Mouse (Mus musculus) CH12.LX (cell line): ENCODE results near the gene Ect2l. TPM values are rescaled to one million over a fixed set of nuclear protein-coding genes. Genes with fewer than 3 reads are reported as not detected.

Experiments
- DNase-seq: peaks from one replicate; pipeline ENCODE4 v3.0.0-alpha.2; 2013; ENCODE audit errors: extremely low read depth
- H3K27ac ChIP-seq: 2 replicates; pipeline ENCODE4 v1.5.1; 2012; ENCODE audit warnings: low read depth, mild to moderate bottlenecking, control low read depth, moderate library complexity; ENCODE audit not compliant: insufficient read depth
- H3K27me3 ChIP-seq: replicated peaks from 2 replicates; pipeline ENCODE3; 2012; ENCODE audit warnings: inconsistent platforms
- H3K36me3 ChIP-seq, 2 experiments: replicated peaks in 1 of 2; 2 replicates each; pipeline versions ENCODE3 to v1.6.1; 2012; ENCODE audit warnings: inconsistent platforms in 1 of 2, low read length in 1 of 2, mild to moderate bottlenecking in 1 of 2, mixed read lengths in 1 of 2, moderate library complexity in 1 of 2; ENCODE audit not compliant: control insufficient read depth in 1 of 2, insufficient read depth in 1 of 2
- H3K4me1 ChIP-seq, 2 experiments: 2 replicates each; pipeline ENCODE4 v1.6.1; 2012; ENCODE audit warnings: inconsistent platforms in 1 of 2, moderate library complexity in 1 of 2; ENCODE audit not compliant: insufficient read depth in 2 of 2, control insufficient read depth in 1 of 2
- H3K4me2 ChIP-seq: 2 replicates; pipeline ENCODE4 v1.6.1; 2012; ENCODE audit warnings: low read depth, mild to moderate bottlenecking, control low read depth; ENCODE audit not compliant: poor library complexity, insufficient read depth, severe bottlenecking
- H3K4me3 ChIP-seq, 3 experiments: fragments of 150-350 bp in 1 of 3; sonication (generic) in 1 of 3; replicated peaks in 1 of 3; 2 replicates each; pipeline versions ENCODE3 to v1.5.1; 2011 to 2012; ENCODE audit warnings: low read depth in 2 of 3, low read length in 2 of 3, mild to moderate bottlenecking in 2 of 3, moderate library complexity in 2 of 3, control low read depth in 1 of 3, improper control_type of control experiment in 1 of 3, inconsistent platforms in 1 of 3, mixed read lengths in 1 of 3; ENCODE audit not compliant: poor library complexity in 1 of 3
- H3K79me2 ChIP-seq: replicated peaks from 2 replicates; pipeline ENCODE4 v1.6.1; 2012; ENCODE audit warnings: mild to moderate bottlenecking, moderate library complexity; ENCODE audit not compliant: control insufficient read depth, poor library complexity, insufficient read depth, severe bottlenecking; ENCODE audit errors: extremely low read depth
- H3K9ac ChIP-seq: 2 replicates; pipeline ENCODE4 v1.6.1; 2012; ENCODE audit warnings: low read depth, mild to moderate bottlenecking, control low read depth, moderate library complexity; ENCODE audit not compliant: insufficient read depth
- H3K9me3 ChIP-seq: replicated peaks from 2 replicates; pipeline ENCODE3; 2012; ENCODE audit warnings: low read length, inconsistent platforms, mixed read lengths
- CHD1 ChIP-seq: IDR thresholded peaks from 2 replicates; pipeline ENCODE4 v1.6.1; 2012; ENCODE audit warnings: low read depth, low read length, improper control_type of control experiment, inconsistent platforms
- ELF1 ChIP-seq: IDR thresholded peaks from 2 replicates; pipeline ENCODE4 v1.6.1; 2014; ENCODE audit warnings: low read depth, mild to moderate bottlenecking, inconsistent platforms, low read length, improper control_type of control experiment
- EP300 ChIP-seq: IDR thresholded peaks from 2 replicates; pipeline ENCODE4 v1.6.1; 2011; ENCODE audit warnings: low read length, improper control_type of control experiment
- HCFC1 ChIP-seq: IDR thresholded peaks from 2 replicates; pipeline ENCODE4 v1.6.1; 2012; ENCODE audit warnings: low read depth, mild to moderate bottlenecking, inconsistent platforms, low read length, improper control_type of control experiment
- IRF4 ChIP-seq: IDR thresholded peaks from 2 replicates; pipeline ENCODE4 v1.6.1; 2014; ENCODE audit warnings: low read depth, mild to moderate bottlenecking, inconsistent platforms, low read length, improper control_type of control experiment
- JUN ChIP-seq: IDR thresholded peaks from 2 replicates; pipeline ENCODE4 v1.6.1; 2011; ENCODE audit warnings: low read depth, mild to moderate bottlenecking, low read length, improper control_type of control experiment, moderate library complexity; ENCODE audit not compliant: insufficient read depth
- JUND ChIP-seq: conservative IDR thresholded peaks from 2 replicates; pipeline ENCODE4 v1.6.1; 2011; ENCODE audit warnings: low read depth, low read length, improper control_type of control experiment
- MAFK ChIP-seq: IDR thresholded peaks from 2 replicates; pipeline ENCODE4 v1.6.1; 2011; ENCODE audit warnings: low read length, improper control_type of control experiment; ENCODE audit not compliant: insufficient replicate concordance
- MEF2A ChIP-seq: IDR thresholded peaks from 2 replicates; pipeline ENCODE4 v1.6.1; 2014; ENCODE audit warnings: low read depth, mild to moderate bottlenecking, inconsistent platforms, low read length, improper control_type of control experiment, borderline replicate concordance
- SIN3A ChIP-seq: IDR thresholded peaks from 2 replicates; pipeline ENCODE4 v1.6.1; 2012; ENCODE audit warnings: low read length, improper control_type of control experiment, inconsistent platforms
- TBP ChIP-seq: conservative IDR thresholded peaks from 2 replicates; pipeline ENCODE4 v1.6.1; 2011; ENCODE audit warnings: low read depth, low read length, improper control_type of control experiment
- TCF12 ChIP-seq: IDR thresholded peaks from 2 replicates; pipeline ENCODE4 v1.6.1; 2014; ENCODE audit warnings: low read depth, mild to moderate bottlenecking, inconsistent platforms, low read length, improper control_type of control experiment
- UBTF ChIP-seq: IDR thresholded peaks from 2 replicates; pipeline ENCODE4 v1.6.1; 2012; ENCODE audit warnings: low read depth, mild to moderate bottlenecking, inconsistent platforms, low read length, improper control_type of control experiment, moderate library complexity
- USF2 ChIP-seq: conservative IDR thresholded peaks from 2 replicates; pipeline ENCODE4 v1.6.1; 2011; ENCODE audit warnings: low read depth, low read length, improper control_type of control experiment
- ZMIZ1 ChIP-seq: IDR thresholded peaks from 2 replicates; pipeline ENCODE4 v1.6.1; 2012; ENCODE audit warnings: low read depth, mild to moderate bottlenecking, inconsistent platforms, low read length, improper control_type of control experiment
- dilution Hi-C: fragments of 300-500 bp; cut with MboI; formaldehyde crosslinking; loops from 2 replicates; pipeline ENCODE4 v1.14.3; 2020; ENCODE audit warnings: low sequenced_read_pairs; ENCODE audit not compliant: extremely low pct_unique_long_range_greater_than_20kb, extremely low pct_ligation_motif_present
- in situ Hi-C: fragments of 300-500 bp; cut with MboI; formaldehyde crosslinking; loops from 3 replicates; pipeline ENCODE4 v1.14.3; 2019; ENCODE audit warnings: low sequenced_read_pairs, low pct_ligation_motif_present, low pct_unique_long_range_greater_than_20kb, mixed read lengths
- polyA plus RNA-seq: library from polyadenylated mRNA; unstranded; fragments of >175 nt; gene quantifications from 2 replicates; pipeline ENCODE4 v1.2.1, GENCODE M21; 2012; ENCODE audit warnings: low read depth; ENCODE audit not compliant: insufficient read length
- total RNA-seq, 2 experiments: library from RNA; depleted of rRNA; stranded (reverse); fragments of 300-350 nt in 1 of 2; fragments of >200 nt in 1 of 2; gene quantifications; 2 replicates each; pipeline ENCODE4 v1.2.3; 2012 to 2014

Gene Ect2l
- total and polyA plus RNA-seq, 3 experiments = not detected

DNA sequence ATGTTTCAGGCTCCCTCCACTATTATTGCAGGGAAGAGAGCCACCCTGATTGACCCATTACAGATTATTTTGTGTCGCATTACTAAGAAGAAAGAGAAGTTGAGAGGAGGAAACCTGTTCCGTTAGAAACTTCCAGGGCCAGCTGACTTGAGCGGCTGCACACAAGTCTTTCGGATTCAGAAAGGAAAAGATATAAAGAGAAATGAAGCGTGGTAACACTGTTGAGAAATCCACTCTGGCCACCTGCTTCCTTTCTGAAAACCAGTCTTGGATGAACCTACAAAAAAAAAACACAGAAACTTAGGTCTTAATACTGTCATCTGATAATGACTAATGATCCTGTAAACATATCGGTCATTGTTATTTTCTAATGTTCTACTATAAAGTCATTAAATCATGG, 35.6 kb downstream of the Ect2l start:
- no peak for DNase-seq
- in situ Hi-C loops (no loop called here), dilution Hi-C loops (no loop called here)
- H3K27ac ChIP-seq = no peak overlapping the region
- no peaks in the 10 kb centered on the region for H3K9me3 ChIP-seq
- no peaks in the 10 kb centered on the region for H3K36me3 ChIP-seq
- peaks cover 5 to 18% of the 10 kb centered on the region in 2 experiments for H3K4me1 ChIP-seq
- no peak overlapping the region for H3K4me3 ChIP-seq
- no peaks in the 10 kb centered on the region for H3K79me2 ChIP-seq
- no peak overlapping the region for H3K4me2 ChIP-seq
- no peak for TF ChIP-seq TCF12
- no peak for TF ChIP-seq ELF1
- no peak for TF ChIP-seq SIN3A
- TF ChIP-seq UBTF = no peak
- no peak for TF ChIP-seq IRF4
- H3K27me3 ChIP-seq = no peaks in the 10 kb centered on the region
- H3K9ac ChIP-seq = no peak overlapping the region

DNA sequence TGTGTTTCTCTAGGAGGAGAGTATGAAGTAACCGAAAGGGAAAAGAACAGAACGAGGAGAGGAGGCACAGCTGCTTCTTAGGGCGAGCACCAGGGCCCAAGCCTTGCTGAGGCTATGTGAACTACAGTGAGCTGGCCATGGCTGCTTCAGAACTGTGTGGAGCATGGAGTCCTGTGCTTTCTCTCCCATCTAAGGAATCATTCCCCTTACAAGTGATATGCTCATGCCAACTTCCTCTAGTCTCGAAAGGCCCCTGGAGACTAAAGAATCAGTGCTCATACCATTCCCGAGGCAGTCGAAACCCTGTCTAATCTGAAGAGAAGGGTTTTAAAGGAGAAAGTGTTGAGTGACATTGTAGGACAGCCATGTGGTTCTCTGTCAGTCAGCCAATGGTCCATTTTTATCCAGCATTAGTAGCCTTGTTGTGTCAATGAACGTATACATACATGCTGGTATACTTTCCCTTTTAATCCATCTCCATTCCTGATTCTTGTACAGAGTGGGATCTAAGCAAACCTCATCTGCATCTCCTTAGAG, 48.2 kb downstream of the Ect2l start:
- no peaks in the 10 kb centered on the region for H3K79me2 ChIP-seq
- H3K27me3 ChIP-seq = no peaks in the 10 kb centered on the region
- H3K4me3 ChIP-seq = no peak overlapping the region
- dilution Hi-C loops (no loop called here), in situ Hi-C loops (no loop called here)
- peaks cover 3% of the 10 kb centered on the region for H3K9me3 ChIP-seq
- H3K4me2 ChIP-seq = no peak overlapping the region
- TF ChIP-seq USF2 (no peak), ZMIZ1 (no peak), JUND (no peak), JUN (no peak), HCFC1 (no peak), SIN3A (no peak), TBP (no peak), CHD1 (no peak), MAFK (no peak), EP300 (no peak), MEF2A (no peak)
- H3K27ac ChIP-seq = no peak overlapping the region
- no peaks in the 10 kb centered on the region for H3K4me1 ChIP-seq
- DNase-seq = no peak
- H3K36me3 ChIP-seq = no peaks in the 10 kb centered on the region
- no peak overlapping the region for H3K9ac ChIP-seq
